Comparison of ENCODE assay signal across 18 mouse cellular contexts in the genomic region with DNA sequence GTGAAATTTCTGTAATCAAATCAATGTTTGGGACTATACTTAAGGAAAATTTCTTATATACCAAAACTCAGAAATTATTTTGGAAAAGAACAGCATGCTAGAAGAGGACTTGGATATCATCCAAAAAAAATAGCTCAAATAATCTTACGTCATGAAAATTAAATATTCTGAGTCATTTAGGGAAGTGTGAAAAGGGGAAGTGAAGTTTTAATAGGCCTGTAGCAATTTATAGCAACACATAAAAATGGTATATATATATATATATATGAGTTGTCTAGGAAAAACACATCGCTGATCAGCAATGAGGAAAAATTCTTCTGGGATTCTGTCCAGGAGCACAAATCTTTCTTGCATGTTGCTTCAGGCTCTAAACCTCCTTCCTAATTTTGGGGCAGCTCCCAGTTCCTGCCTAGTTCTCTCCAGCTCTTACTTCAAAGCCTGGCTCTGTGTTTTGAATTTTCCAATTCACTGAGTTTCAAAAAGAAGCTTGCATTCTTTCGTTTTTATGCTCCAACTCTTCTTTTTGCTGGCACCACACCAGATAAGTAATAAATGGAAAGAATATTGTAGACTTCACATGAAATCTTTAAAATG.
DNase-seq lines count a peak whose midpoint lies in the region; ATAC-seq lines count a peak whose summit lies in the region.
"Had no signal": no experiment of that assay in that cellular context is flagged by ENCODE, and none has a peak within 500 bp of the region (broad histone marks: within the 10 kb centered on the region; RNA-seq: fewer than 3 reads in every experiment).

No protein-coding gene starts in this region.

- ATAC-seq in kidney, embryonic 14.5 days (ENCODE audit: low FRiP score, low TSS enrichment): 0 out of 2 replicates have a peak, but pooled peaks have one; percentile 32
- no peak for ATAC-seq in hindbrain, embryonic 11.5 days (ENCODE audit: low FRiP score)
- ATAC-seq: hindbrain, embryonic 16.5 days; liver, postnatal 0 days had no signal

- H3K9me3 ChIP-seq in kidney, embryonic 14.5 days (ENCODE audit: control insufficient read depth, low read length): no peaks in the 10 kb centered on the region
- H3K9me3 ChIP-seq in hindbrain, embryonic 11.5 days (ENCODE audit: control insufficient read depth, low read length): no peaks in the 10 kb centered on the region
- H3K9me3 ChIP-seq: neural tube, embryonic 13.5 days had no signal

- 53% methylated on average over 3 of the region's 3 CpGs for WGBS in kidney, embryonic 14.5 days
- 74% methylated on average over 3 of the region's 3 CpGs for WGBS in hindbrain, embryonic 11.5 days

- DNase-seq in kidney, adult 8-10 months: no peak
- peak; percentile 2 for DNase-seq in right cerebral cortex, adult 18-20 months
- no peak for DNase-seq in right cerebral cortex, postnatal 14 days
- DNase-seq in brain, embryonic 18.5 days (ENCODE audit: low read depth, low spot score): peak; percentile 32
- no peak for DNase-seq in cerebellum, adult 9-10 months
- no peak for DNase-seq in hindbrain, embryonic 11.5 days (ENCODE audit: low spot score)
- DNase-seq: cerebellum, adult 11 months; cerebellum, postnatal 25 days; heart, postnatal 14 days; kidney, adult 18-20 months; liver; liver, postnatal 0 days; lung, postnatal 36 days; right cerebral cortex, postnatal 4 days had no signal

- H3K27me3 ChIP-seq in kidney, embryonic 14.5 days (ENCODE audit: control insufficient read depth, insufficient read depth, low read length): no peaks in the 10 kb centered on the region
- H3K27me3 ChIP-seq in hindbrain, embryonic 11.5 days (ENCODE audit: control insufficient read depth, insufficient read depth, low read length): no peaks in the 10 kb centered on the region
- H3K27me3 ChIP-seq: neural tube, embryonic 13.5 days had no signal

- H3K9ac ChIP-seq in kidney, embryonic 14.5 days (ENCODE audit: low read depth, low read length): no peak overlapping the region
- no peak overlapping the region for H3K9ac ChIP-seq in hindbrain, embryonic 11.5 days (ENCODE audit: low read depth, low read length)
- H3K9ac ChIP-seq: liver, postnatal 0 days; neural tube, embryonic 13.5 days had no signal

- H3K4me1 ChIP-seq in kidney, embryonic 14.5 days (ENCODE audit: control insufficient read depth, insufficient read depth, low read length): no peaks in the 10 kb centered on the region
- H3K4me1 ChIP-seq in hindbrain, embryonic 11.5 days (replicated peaks; ENCODE audit: control insufficient read depth, insufficient read depth, low read length): no peaks in the 10 kb centered on the region
- H3K4me1 ChIP-seq: neural tube, embryonic 13.5 days had no signal

- no peak overlapping the region for H3K4me3 ChIP-seq in kidney, embryonic 14.5 days (ENCODE audit: low read length)
- no peak overlapping the region for H3K4me3 ChIP-seq in hindbrain, embryonic 11.5 days (ENCODE audit: low read depth, low read length)
- H3K4me3 ChIP-seq: neural tube, embryonic 13.5 days had no signal

- H3K4me2 ChIP-seq in kidney, embryonic 14.5 days (replicated peaks; ENCODE audit: low read depth, low read length): no peak overlapping the region
- H3K4me2 ChIP-seq in hindbrain, embryonic 11.5 days (replicated peaks; ENCODE audit: low read depth, low read length): no peak overlapping the region
- H3K4me2 ChIP-seq: heart, embryonic 11.5 days; neural tube, embryonic 13.5 days had no signal

- no peak overlapping the region for H3K27ac ChIP-seq in kidney, embryonic 14.5 days (ENCODE audit: low read depth, low read length)
- H3K27ac ChIP-seq in hindbrain, embryonic 11.5 days (ENCODE audit: low read depth, low read length): no peak overlapping the region
- H3K27ac ChIP-seq: neural tube, embryonic 13.5 days had no signal

- H3K36me3 ChIP-seq in kidney, embryonic 14.5 days (ENCODE audit: control insufficient read depth, insufficient read depth, low read length): no peaks in the 10 kb centered on the region
- H3K36me3 ChIP-seq in hindbrain, embryonic 11.5 days (ENCODE audit: control insufficient read depth, insufficient read depth, low read length): no peaks in the 10 kb centered on the region
- H3K36me3 ChIP-seq: neural tube, embryonic 13.5 days had no signal

Comparison
In these comparisons a context has a peak if more than half of its experiments do, and no peak if none do; other contexts are left out.
1. DNase-seq: peak in right cerebral cortex, adult 18-20 months (single experiment) and brain, embryonic 18.5 days (single experiment); none in kidney, adult 8-10 months (0 of 2), right cerebral cortex, postnatal 14 days (single experiment), cerebellum, adult 9-10 months (single experiment) and hindbrain, embryonic 11.5 days (single experiment).